Mouse (Mus musculus): ENCODE data around the gene Dkkl1. TPM values are rescaled to one million over a fixed set of nuclear protein-coding genes. Genes with fewer than 3 reads are reported as not detected.
A peak's percentile ranks its signal among the peaks of the same experiment; 100 is the strongest.

Gene Dkkl1
- polyA plus RNA-seq, 1 experiment from 2014 or later: 0.81 TPM

- Histone ChIP-seq H3K4me2 (no peak overlapping the region), H3K9ac (ENCODE audit: low read length) (no peak overlapping the region), H3K9me3 (ENCODE audit: control insufficient read depth, low read length) (no peaks in the 10 kb centered on the region), H3K27me3 (ENCODE audit: control insufficient read depth, insufficient read depth, low read length) (peaks cover 4% of the 10 kb centered on the region; the same call in 1 of the 2 replicates), H3K4me3 (ENCODE audit: low read depth, low read length) (no peak overlapping the region), H3K36me3 (ENCODE audit: control insufficient read depth, insufficient read depth, low read length) (no peaks in the 10 kb centered on the region), H3K27ac (ENCODE audit: low read depth, low read length) (no peak overlapping the region), H3K4me1 (ENCODE audit: control insufficient read depth, insufficient read depth, low read length) (no peaks in the 10 kb centered on the region)
- 92% methylated on average over 6 of the region's 6 CpGs for WGBS
- ATAC-seq (ENCODE audit: low FRiP score) (no peak), DNase-seq (ENCODE audit: low spot score, missing footprints) (no peak)
Measured at GRCm38 (mm10) chr7:45190186-45190585, 21.8 kb downstream of the Dkkl1 start.

- Histone ChIP-seq H3K27ac (ENCODE audit: low read depth, low read length) (no peak overlapping the region), H3K9me3 (ENCODE audit: control insufficient read depth, low read length) (no peaks in the 10 kb centered on the region), H3K27me3 (ENCODE audit: control insufficient read depth, insufficient read depth, low read length) (peaks cover 8% of the 10 kb centered on the region), H3K9ac (ENCODE audit: low read length) (no peak overlapping the region), H3K4me1 (ENCODE audit: control insufficient read depth, insufficient read depth, low read length) (no peaks in the 10 kb centered on the region), H3K4me3 (ENCODE audit: low read depth, low read length) (no peak overlapping the region), H3K36me3 (ENCODE audit: control insufficient read depth, insufficient read depth, low read length) (no peaks in the 10 kb centered on the region), H3K4me2 (no peak overlapping the region)
- DNase-seq (ENCODE audit: low spot score, missing footprints) (no peak), ATAC-seq (ENCODE audit: low FRiP score) (no peak)
- 63% methylated on average over 16 of the region's 16 CpGs for WGBS
Measured at GRCm38 (mm10) chr7:45189600-45189999, 22.3 kb downstream of the Dkkl1 start.

GRCm38 (mm10) chr7:45185921-45186320 is 26.0 kb downstream of the Dkkl1 start:
- H3K27me3 ChIP-seq (ENCODE audit: control insufficient read depth, insufficient read depth, low read length): peaks cover 44% of the 10 kb centered on the region
- H3K36me3 ChIP-seq (ENCODE audit: control insufficient read depth, insufficient read depth, low read length): no peaks in the 10 kb centered on the region
- H3K4me1 ChIP-seq (ENCODE audit: control insufficient read depth, insufficient read depth, low read length): peaks cover 5% of the 10 kb centered on the region
- H3K9ac ChIP-seq (ENCODE audit: low read length): no peak overlapping the region
- WGBS: 68% methylated on average over 7 of the region's 7 CpGs
- no peak overlapping the region for H3K27ac ChIP-seq (ENCODE audit: low read depth, low read length)
- no peak for ATAC-seq (ENCODE audit: low FRiP score)
- H3K4me2 ChIP-seq: no peak overlapping the region
- no peak overlapping the region for H3K4me3 ChIP-seq (ENCODE audit: low read depth, low read length)
- no peak for DNase-seq (ENCODE audit: low spot score, missing footprints)
- no peaks in the 10 kb centered on the region for H3K9me3 ChIP-seq (ENCODE audit: control insufficient read depth, low read length)

DNA sequence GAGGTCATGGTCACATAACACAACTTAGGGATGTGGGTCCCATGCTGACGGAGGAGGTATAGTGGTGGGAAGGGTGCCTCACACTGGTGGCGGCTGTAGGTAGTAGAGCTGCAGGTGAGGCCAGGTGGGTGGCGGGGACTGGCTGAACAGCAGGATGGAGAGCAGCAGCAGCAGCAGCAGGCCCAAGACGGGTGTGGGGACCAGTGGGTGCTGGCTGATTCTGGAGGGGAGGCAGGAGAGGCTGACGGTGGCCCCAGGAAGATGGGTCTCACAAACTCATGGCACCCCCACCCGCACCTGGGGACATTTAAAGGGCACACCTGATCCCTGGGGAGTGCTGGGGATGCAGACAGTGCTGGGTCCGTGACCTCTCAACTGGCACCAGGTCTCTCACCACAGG is 28.3 kb downstream of the Dkkl1 start:
- Histone ChIP-seq H3K4me2 (no peak overlapping the region), H3K4me3 (ENCODE audit: low read depth, low read length) (no peak overlapping the region), H3K9ac (ENCODE audit: low read length) (no peak overlapping the region), H3K4me1 (ENCODE audit: control insufficient read depth, insufficient read depth, low read length) (peaks cover 5% of the 10 kb centered on the region), H3K9me3 (ENCODE audit: control insufficient read depth, low read length) (no peaks in the 10 kb centered on the region), H3K27me3 (ENCODE audit: control insufficient read depth, insufficient read depth, low read length) (peaks cover 62% of the 10 kb centered on the region), H3K36me3 (ENCODE audit: control insufficient read depth, insufficient read depth, low read length) (no peaks in the 10 kb centered on the region), H3K27ac (ENCODE audit: low read depth, low read length) (no peak overlapping the region)
- DNase-seq (ENCODE audit: low spot score, missing footprints) (no peak), ATAC-seq (ENCODE audit: low FRiP score) (no peak)
- WGBS: 71% methylated on average over 7 of the region's 7 CpGs

DNA sequence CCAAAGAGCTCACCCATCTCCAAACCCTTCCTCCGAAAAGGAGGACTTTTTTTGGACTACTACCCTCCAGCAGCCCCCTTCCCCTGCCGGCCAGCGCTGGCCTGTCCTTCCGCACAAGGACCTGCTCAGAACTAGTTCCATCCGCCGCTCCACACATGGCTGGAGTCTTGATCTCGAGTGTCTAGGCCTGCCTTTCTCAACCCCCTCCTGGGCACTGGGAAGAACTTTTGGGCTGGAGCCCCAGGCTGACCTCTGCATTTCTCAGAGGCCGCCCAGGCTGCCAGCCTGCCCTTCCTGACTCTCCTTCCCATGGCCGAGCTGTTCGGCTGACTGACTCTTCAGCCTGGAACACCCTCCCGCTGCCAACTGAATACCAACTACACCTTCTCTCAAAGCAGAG is 29.3 kb downstream of the Dkkl1 start:
- ATAC-seq (ENCODE audit: low FRiP score): no peak
- DNase-seq (ENCODE audit: low spot score, missing footprints): no peak
- peaks cover 73% of the 10 kb centered on the region for H3K27me3 ChIP-seq (ENCODE audit: control insufficient read depth, insufficient read depth, low read length)
- WGBS: 19% methylated on average over 11 of the region's 11 CpGs
- H3K9me3 ChIP-seq (ENCODE audit: control insufficient read depth, low read length): no peaks in the 10 kb centered on the region
- no peaks in the 10 kb centered on the region for H3K36me3 ChIP-seq (ENCODE audit: control insufficient read depth, insufficient read depth, low read length)
- peak overlapping the region; percentile 42 for H3K4me2 ChIP-seq
- H3K4me3 ChIP-seq (ENCODE audit: low read depth, low read length): peak overlapping the region; percentile 17
- peaks cover 5% of the 10 kb centered on the region for H3K4me1 ChIP-seq (ENCODE audit: control insufficient read depth, insufficient read depth, low read length)
- no peak overlapping the region for H3K27ac ChIP-seq (ENCODE audit: low read depth, low read length)
- H3K9ac ChIP-seq (ENCODE audit: low read length): no peak overlapping the region

- peak; percentile 80 for ATAC-seq (ENCODE audit: low FRiP score)
- peaks cover 77% of the 10 kb centered on the region for H3K27me3 ChIP-seq (ENCODE audit: control insufficient read depth, insufficient read depth, low read length)
- H3K9me3 ChIP-seq (ENCODE audit: control insufficient read depth, low read length): no peaks in the 10 kb centered on the region
- no peak overlapping the region for H3K9ac ChIP-seq (ENCODE audit: low read length)
- peak; percentile 94 for DNase-seq (ENCODE audit: low spot score, missing footprints)
- H3K27ac ChIP-seq (ENCODE audit: low read depth, low read length): no peak overlapping the region
- H3K4me3 ChIP-seq (ENCODE audit: low read depth, low read length): peak overlapping the region; percentile 17
- under 1% methylated on average over 34 of the region's 34 CpGs for WGBS
- H3K4me2 ChIP-seq: peak overlapping the region; percentile 42
- no peaks in the 10 kb centered on the region for H3K36me3 ChIP-seq (ENCODE audit: control insufficient read depth, insufficient read depth, low read length)
- H3K4me1 ChIP-seq (ENCODE audit: control insufficient read depth, insufficient read depth, low read length): peaks cover 5% of the 10 kb centered on the region
Measured at GRCm38 (mm10) chr7:45182199-45182601, 29.7 kb downstream of the Dkkl1 start.

DNA sequence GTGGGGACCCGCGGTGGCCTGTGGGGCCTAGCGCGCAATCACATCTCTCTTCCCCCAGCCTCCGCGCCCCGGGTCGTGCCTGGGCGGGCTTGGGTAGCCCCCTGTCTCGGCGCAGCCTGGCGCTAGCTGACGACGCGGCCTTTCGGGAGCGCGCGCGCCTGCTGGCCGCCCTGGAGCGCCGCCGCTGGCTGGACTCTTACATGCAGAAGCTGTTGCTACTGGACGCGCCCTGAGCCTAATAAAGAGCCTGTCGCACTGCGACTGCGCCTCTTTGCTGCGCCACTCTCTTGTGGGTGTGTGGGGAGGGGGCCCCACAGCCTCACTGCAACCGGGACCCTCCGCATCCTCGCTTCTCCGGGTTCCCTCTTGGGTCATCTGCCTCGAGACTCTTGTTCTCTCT is 30.4 kb downstream of the Dkkl1 start:
- no peaks in the 10 kb centered on the region for H3K9me3 ChIP-seq (ENCODE audit: control insufficient read depth, low read length)
- DNase-seq (ENCODE audit: low spot score, missing footprints) (no peak), ATAC-seq (ENCODE audit: low FRiP score) (0 out of 2 replicates have a peak, but pooled peaks have one; percentile 4)
- 0 out of 2 replicates have a peak overlapping the region, but pooled peaks have one; percentile 23 for H3K4me2 ChIP-seq
- H3K36me3 ChIP-seq (ENCODE audit: control insufficient read depth, insufficient read depth, low read length): no peaks in the 10 kb centered on the region
- peaks cover 84% of the 10 kb centered on the region for H3K27me3 ChIP-seq (ENCODE audit: control insufficient read depth, insufficient read depth, low read length)
- peaks cover 5% of the 10 kb centered on the region for H3K4me1 ChIP-seq (ENCODE audit: control insufficient read depth, insufficient read depth, low read length)
- no peak overlapping the region for H3K27ac ChIP-seq (ENCODE audit: low read depth, low read length)
- H3K4me3 ChIP-seq (ENCODE audit: low read depth, low read length): peak overlapping the region; percentile 5; the same call in 1 of the 2 replicates
- WGBS: 5% methylated on average over 33 of the region's 35 CpGs
- H3K9ac ChIP-seq (ENCODE audit: low read length): no peak overlapping the region

- 24% methylated on average over 20 of the region's 20 CpGs for WGBS
Measured at GRCm38 (mm10) chr7:45180896-45181477, 31.0 kb downstream of the Dkkl1 start, which contains the start of gene Pth2. Pth2 (plus strand) TSS chr7:45180995.

GRCm38 (mm10) chr7:45179469-45179868 is 32.5 kb downstream of the Dkkl1 start, which contains the start of gene Gfy:
Gfy (minus strand) TSS chr7:45179569.
- 26% methylated on average over 7 of the region's 7 CpGs for WGBS
- no peak for DNase-seq (ENCODE audit: low spot score, missing footprints)
- H3K36me3 ChIP-seq (ENCODE audit: control insufficient read depth, insufficient read depth, low read length): no peaks in the 10 kb centered on the region
- no peak within 1 kb of the TSS for H3K4me3 ChIP-seq (ENCODE audit: low read depth, low read length)
- peaks cover 99% of the 10 kb centered on the region for H3K27me3 ChIP-seq (ENCODE audit: control insufficient read depth, insufficient read depth, low read length)
- no peak for ATAC-seq (ENCODE audit: low FRiP score)
- H3K9me3 ChIP-seq (ENCODE audit: control insufficient read depth, low read length): no peaks in the 10 kb centered on the region
- no peak within 1 kb of the TSS for H3K27ac ChIP-seq (ENCODE audit: low read depth, low read length)
- no peak within 1 kb of the TSS for H3K4me2 ChIP-seq
- peaks cover 12% of the 10 kb centered on the region for H3K4me1 ChIP-seq (ENCODE audit: control insufficient read depth, insufficient read depth, low read length)
- no peak within 1 kb of the TSS for H3K9ac ChIP-seq (ENCODE audit: low read length)

More at GRCm38 (mm10) chr7:45180896-45181477, 31.0 kb downstream of the Dkkl1 start, which contains the start of gene Pth2:
- H3K4me1 ChIP-seq (ENCODE audit: control insufficient read depth, insufficient read depth, low read length): peaks cover 8% of the 10 kb centered on the region
- H3K9ac ChIP-seq (ENCODE audit: low read length): no peak within 1 kb of the TSS
- DNase-seq (ENCODE audit: low spot score, missing footprints) (no peak), ATAC-seq (ENCODE audit: low FRiP score) (no peak)
- H3K36me3 ChIP-seq (ENCODE audit: control insufficient read depth, insufficient read depth, low read length): no peaks in the 10 kb centered on the region
- peak within 1 kb of the TSS; percentile 5; the same call in 1 of the 2 replicates for H3K4me3 ChIP-seq (ENCODE audit: low read depth, low read length)
- peaks cover 89% of the 10 kb centered on the region for H3K27me3 ChIP-seq (ENCODE audit: control insufficient read depth, insufficient read depth, low read length)
- H3K9me3 ChIP-seq (ENCODE audit: control insufficient read depth, low read length): no peaks in the 10 kb centered on the region
- no peak within 1 kb of the TSS for H3K27ac ChIP-seq (ENCODE audit: low read depth, low read length)
- 0 out of 2 replicates have a peak within 1 kb of the TSS, but pooled peaks have one; percentile 23 for H3K4me2 ChIP-seq

Data from midbrain, embryonic 11.5 days (tissue).